Comparison of ENCODE assay signal across 21 mouse cellular contexts in the genomic region with DNA sequence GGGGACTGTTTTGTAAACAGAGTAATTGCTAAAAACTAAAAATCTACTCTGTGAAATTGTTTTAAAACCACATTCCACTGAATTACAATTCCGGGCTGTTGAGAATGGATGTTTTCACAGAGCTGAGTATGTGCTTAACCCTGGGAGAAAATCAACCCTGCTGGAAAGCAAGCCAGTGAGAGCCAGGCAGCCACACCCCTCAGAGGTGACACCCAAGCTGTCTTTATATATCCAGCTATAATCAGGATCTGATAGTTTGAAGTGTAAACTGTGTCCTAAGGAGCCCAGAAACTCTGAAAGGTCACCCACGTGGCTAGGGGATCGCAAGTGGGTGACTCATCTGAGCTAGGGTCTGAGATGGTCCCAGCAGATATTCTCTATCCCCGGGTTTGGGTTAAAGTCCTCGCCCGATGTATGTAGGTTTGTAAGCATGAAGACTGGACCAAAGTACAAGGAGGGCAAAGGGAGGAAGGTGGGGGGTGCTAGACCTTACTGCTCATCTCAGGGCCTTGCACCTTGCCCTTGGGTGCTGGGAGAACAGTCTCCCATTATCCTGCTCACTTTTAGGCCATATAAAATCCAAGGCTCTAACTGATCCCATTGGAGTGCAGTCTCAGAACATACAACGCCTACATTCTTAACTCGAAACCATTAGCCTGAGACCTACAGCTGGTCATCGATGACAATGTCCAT. TPM values are rescaled to one million over a fixed set of nuclear protein-coding genes. Genes with fewer than 3 reads are reported as not detected.
A peak's percentile ranks its signal among the peaks of the same experiment; 100 is the strongest.
DNase-seq lines count a peak whose midpoint lies in the region; ATAC-seq and TF ChIP-seq lines count a peak whose summit lies in the region.
"Had no signal": no experiment of that assay in that cellular context is flagged by ENCODE, and none has a peak within 500 bp of the region (broad histone marks: within the 10 kb centered on the region; RNA-seq: fewer than 3 reads in every experiment).

No protein-coding gene starts in this region.

- no peak overlapping the region for H3K4me2 ChIP-seq in intestine, embryonic 15.5 days (replicated peaks)
- H3K4me2 ChIP-seq in forebrain, embryonic 15.5 days (replicated peaks), result no peak overlapping the region
- H3K4me2 ChIP-seq: heart, embryonic 12.5 days; hindbrain, embryonic 12.5 days; limb, embryonic 13.5 days; lung, embryonic 15.5 days; midbrain, embryonic 13.5 days had no signal

- intact Hi-C loops in heart, adult 2 months (cut with DNase I), result no loop called here

- TF ChIP-seq EP300 in ES-Bruce4 (IDR thresholded peaks at IDR 0.05; ENCODE audit: insufficient read depth, low read depth, low read length), result no peak
- TF ChIP-seq EP300 in heart, adult 2 months (IDR thresholded peaks at IDR 0.05; ENCODE audit: insufficient read depth, low read depth, low read length), result no peak

- H3K4me3 ChIP-seq in ES-Bruce4 (ENCODE audit: low read depth, low read length), result no peak overlapping the region
- no peak overlapping the region for H3K4me3 ChIP-seq in intestine, embryonic 15.5 days (replicated peaks)
- no peak overlapping the region for H3K4me3 ChIP-seq in forebrain, embryonic 15.5 days
- no peak overlapping the region for H3K4me3 ChIP-seq in heart, adult 2 months
- H3K4me3 ChIP-seq: heart, embryonic 12.5 days; hindbrain, embryonic 12.5 days; limb, embryonic 13.5 days; lung, embryonic 15.5 days; midbrain, embryonic 13.5 days had no signal

- H3K36me3 ChIP-seq in ES-Bruce4 (ENCODE audit: control insufficient read depth, insufficient read depth, low read length, poor library complexity, severe bottlenecking), result no peaks in the 10 kb centered on the region
- H3K36me3 ChIP-seq in intestine, embryonic 15.5 days, result no peaks in the 10 kb centered on the region
- H3K36me3 ChIP-seq in forebrain, embryonic 15.5 days, result no peaks in the 10 kb centered on the region
- no peaks in the 10 kb centered on the region for H3K36me3 ChIP-seq in heart, adult 2 months (ENCODE audit: control insufficient read depth, insufficient read depth, low read length)
- H3K36me3 ChIP-seq: heart, embryonic 12.5 days; hindbrain, embryonic 12.5 days; limb, embryonic 13.5 days; lung, embryonic 15.5 days; midbrain, embryonic 13.5 days had no signal

- 67% methylated on average over 9 of the region's 9 CpGs for WGBS in intestine, embryonic 15.5 days
- 92% methylated on average over 9 of the region's 9 CpGs for WGBS in forebrain, embryonic 15.5 days
- 80% methylated on average over 9 of the region's 9 CpGs for WGBS in heart, adult 2 months

- no peak for TF ChIP-seq CTCF in ES-Bruce4 (IDR thresholded peaks at IDR 0.05; ENCODE audit: low read depth, low read length)
- TF ChIP-seq CTCF in heart, adult 2 months (IDR thresholded peaks at IDR 0.05), result no peak

- no peak overlapping the region for H3K9ac ChIP-seq in ES-Bruce4 (ENCODE audit: low read depth, poor library complexity, severe bottlenecking)
- no peak overlapping the region for H3K9ac ChIP-seq in intestine, embryonic 15.5 days
- H3K9ac ChIP-seq in forebrain, embryonic 15.5 days (replicated peaks), result no peak overlapping the region
- no peak overlapping the region for H3K9ac ChIP-seq in heart, adult 2 months (ENCODE audit: low read depth, low read length)
- H3K9ac ChIP-seq: heart, embryonic 12.5 days; hindbrain, embryonic 12.5 days; limb, embryonic 13.5 days; liver, embryonic 14.5 days; lung, embryonic 15.5 days; midbrain, embryonic 13.5 days had no signal

- TF ChIP-seq POLR2A in ES-Bruce4 (IDR thresholded peaks at IDR 0.05; ENCODE audit: insufficient read depth, low read length), result no peak
- TF ChIP-seq POLR2A in heart, adult 2 months (IDR thresholded peaks at IDR 0.05; ENCODE audit: insufficient read depth, low read depth, low read length), result no peak

- H3K4me1 ChIP-seq in ES-Bruce4 (ENCODE audit: control insufficient read depth, insufficient read depth, low read length), result peaks cover 11% of the 10 kb centered on the region
- H3K4me1 ChIP-seq in intestine, embryonic 15.5 days (replicated peaks), result peaks cover 19% of the 10 kb centered on the region
- H3K4me1 ChIP-seq in forebrain, embryonic 15.5 days, result peaks cover 5% of the 10 kb centered on the region; the same call in 1 of the 2 replicates
- peaks cover 14% of the 10 kb centered on the region for H3K4me1 ChIP-seq in heart, adult 2 months (ENCODE audit: control insufficient read depth, insufficient read depth, low read length)

- peak; percentile 88 for ATAC-seq in intestine, embryonic 15.5 days
- ATAC-seq in forebrain, embryonic 15.5 days (replicated peaks), result no peak
- ATAC-seq: forebrain, embryonic 16.5 days; midbrain, embryonic 13.5 days had no signal

- H3K79me2 ChIP-seq in heart, adult 2 months (replicated peaks; ENCODE audit: control insufficient read depth, insufficient read depth, low read length), result peaks cover 12% of the 10 kb centered on the region

- no peaks in the 10 kb centered on the region for H3K27me3 ChIP-seq in ES-Bruce4 (ENCODE audit: control insufficient read depth, insufficient read depth, low read length, poor library complexity, severe bottlenecking)
- no peaks in the 10 kb centered on the region for H3K27me3 ChIP-seq in intestine, embryonic 15.5 days (replicated peaks)
- no peaks in the 10 kb centered on the region for H3K27me3 ChIP-seq in forebrain, embryonic 15.5 days
- no peaks in the 10 kb centered on the region for H3K27me3 ChIP-seq in heart, adult 2 months (ENCODE audit: control insufficient read depth, insufficient read depth, low read length)
- H3K27me3 ChIP-seq: heart, embryonic 12.5 days; hindbrain, embryonic 12.5 days; limb, embryonic 13.5 days; lung, embryonic 15.5 days; midbrain, embryonic 13.5 days had no signal

- peak; percentile 74 for DNase-seq in kidney, adult 9 months
- DNase-seq in kidney, postnatal 25 days, result peak; percentile 70 to 84
- DNase-seq in thymus, postnatal 4 days, result no peak
- no peak for DNase-seq in adrenal gland, postnatal 10 days
- DNase-seq in heart, adult 2 months, result no peak
- DNase-seq: B cell, adult 2 months; embryo, embryonic 11 days; heart, postnatal 14 days; layer of hippocampus, adult 9-11 months; right cerebral cortex, postnatal 14 days; thymus, postnatal 14 days had no signal

- H3K27ac ChIP-seq in ES-Bruce4 (ENCODE audit: insufficient read depth, low read length), result 0 out of 2 replicates have a peak overlapping the region, but pooled peaks have one; percentile 20
- H3K27ac ChIP-seq in intestine, embryonic 15.5 days, result 0 out of 2 replicates have a peak overlapping the region, but pooled peaks have one; percentile 38
- H3K27ac ChIP-seq in forebrain, embryonic 15.5 days (replicated peaks), result no peak overlapping the region
- no peak overlapping the region for H3K27ac ChIP-seq in heart, adult 2 months
- H3K27ac ChIP-seq: hindbrain, embryonic 12.5 days; limb, embryonic 13.5 days; liver, embryonic 14.5 days; lung, embryonic 15.5 days; midbrain, embryonic 13.5 days had no signal

- H3K9me3 ChIP-seq in ES-Bruce4 (replicated peaks; ENCODE audit: control insufficient read depth, insufficient read depth, low read length, poor library complexity, severe bottlenecking), result no peaks in the 10 kb centered on the region
- no peaks in the 10 kb centered on the region for H3K9me3 ChIP-seq in intestine, embryonic 15.5 days
- H3K9me3 ChIP-seq in forebrain, embryonic 15.5 days, result no peaks in the 10 kb centered on the region
- H3K9me3 ChIP-seq: heart, embryonic 12.5 days; hindbrain, embryonic 12.5 days; limb, embryonic 13.5 days; lung, embryonic 15.5 days; midbrain, embryonic 13.5 days had no signal

RNA-seq across cellular contexts. Expression of a gene that starts 20.2 kb away (rescaled TPM):
- polyA plus RNA-seq in ES-Bruce4 (2011; ENCODE audit: insufficient read depth, insufficient read length, low read depth, missing spikeins), result 12.0 and 14.6 TPM in 2 replicates
- 12.6 and 13.6 TPM in 2 replicates for polyA plus RNA-seq in intestine, embryonic 15.5 days (2015; fragmentation: Nextera tagmentation; extraction: Ambion mirVana)
- 10 to 100 TPM; 11.6 to 11.9 TPM for total RNA-seq in adrenal gland, postnatal 10 days (2021)
- 3.1 and 3.5 TPM in 2 replicates for polyA plus RNA-seq in forebrain, embryonic 15.5 days (2015; fragmentation: Nextera tagmentation; extraction: Ambion mirVana)
- 10 to 100 TPM; 22.2 to 28.3 TPM for total RNA-seq in heart, adult 2 months (2021)
- polyA plus RNA-seq in heart, adult 2 months (2012; rRNA removed), result 9.3 and 10.4 TPM in 2 replicates

Comparison
In these comparisons a context has a peak if more than half of its experiments do, and no peak if none do; other contexts are left out.
1. H3K27ac ChIP-seq: peak in ES-Bruce4 (single experiment) and intestine, embryonic 15.5 days (single experiment); none in forebrain, embryonic 15.5 days (single experiment) and heart, adult 2 months (single experiment).
2. DNase-seq: peak in kidney, adult 9 months (single experiment) and kidney, postnatal 25 days (2 of 2); none in thymus, postnatal 4 days (single experiment), adrenal gland, postnatal 10 days (single experiment) and heart, adult 2 months (0 of 2).